Mouse (Mus musculus): ENCODE data around the gene Cntrob. TPM values are rescaled to one million over a fixed set of nuclear protein-coding genes. Genes with fewer than 3 reads are reported as not detected.
A peak's percentile ranks its signal among the peaks of the same experiment; 100 is the strongest.

Gene Cntrob
- polyA plus RNA-seq, 1 experiment from 2014 or later, result 16.2 TPM

- Histone ChIP-seq H3K27me3 (ENCODE audit: control insufficient read depth, insufficient read depth, low read length) (no peaks in the 10 kb centered on the region), H3K4me1 (ENCODE audit: control insufficient read depth, insufficient read depth, low read length) (peaks cover 49% of the 10 kb centered on the region), H3K27ac (ENCODE audit: low read length) (peak overlapping the region; percentile 91), H3K9me3 (replicated peaks; ENCODE audit: control insufficient read depth, low read length) (no peaks in the 10 kb centered on the region), H3K9ac (ENCODE audit: low read length) (peak overlapping the region; percentile 98), H3K36me3 (ENCODE audit: control insufficient read depth, insufficient read depth) (no peaks in the 10 kb centered on the region), H3K4me2 (ENCODE audit: low read depth, low read length) (peak overlapping the region; percentile 93), H3K4me3 (ENCODE audit: low read length) (peak overlapping the region; percentile 94)
- WGBS, result under 1% methylated on average over 22 of the region's 22 CpGs
- ATAC-seq (replicated peaks; ENCODE audit: extremely low read depth, insufficient read depth, low FRiP score), result no peak
These were observed 44.2 kb upstream of the Cntrob start for GRCm38 (mm10) chr11:69367616-69368355.

GRCm38 (mm10) chr11:69366855-69367615 is 43.5 kb upstream of the Cntrob start:
- Histone ChIP-seq H3K9ac (ENCODE audit: low read length) (peak overlapping the region; percentile 98), H3K4me3 (ENCODE audit: low read length) (peak overlapping the region; percentile 94), H3K27ac (ENCODE audit: low read length) (peak overlapping the region; percentile 91), H3K4me1 (ENCODE audit: control insufficient read depth, insufficient read depth, low read length) (peaks cover 44% of the 10 kb centered on the region), H3K9me3 (replicated peaks; ENCODE audit: control insufficient read depth, low read length) (no peaks in the 10 kb centered on the region), H3K36me3 (ENCODE audit: control insufficient read depth, insufficient read depth) (peaks cover 1% of the 10 kb centered on the region; the same call in 1 of the 2 replicates), H3K27me3 (ENCODE audit: control insufficient read depth, insufficient read depth, low read length) (no peaks in the 10 kb centered on the region), H3K4me2 (ENCODE audit: low read depth, low read length) (peak overlapping the region; percentile 93)
- WGBS, result under 1% methylated on average over 22 of the region's 22 CpGs
- ATAC-seq (replicated peaks; ENCODE audit: extremely low read depth, insufficient read depth, low FRiP score), result no peak

DNA sequence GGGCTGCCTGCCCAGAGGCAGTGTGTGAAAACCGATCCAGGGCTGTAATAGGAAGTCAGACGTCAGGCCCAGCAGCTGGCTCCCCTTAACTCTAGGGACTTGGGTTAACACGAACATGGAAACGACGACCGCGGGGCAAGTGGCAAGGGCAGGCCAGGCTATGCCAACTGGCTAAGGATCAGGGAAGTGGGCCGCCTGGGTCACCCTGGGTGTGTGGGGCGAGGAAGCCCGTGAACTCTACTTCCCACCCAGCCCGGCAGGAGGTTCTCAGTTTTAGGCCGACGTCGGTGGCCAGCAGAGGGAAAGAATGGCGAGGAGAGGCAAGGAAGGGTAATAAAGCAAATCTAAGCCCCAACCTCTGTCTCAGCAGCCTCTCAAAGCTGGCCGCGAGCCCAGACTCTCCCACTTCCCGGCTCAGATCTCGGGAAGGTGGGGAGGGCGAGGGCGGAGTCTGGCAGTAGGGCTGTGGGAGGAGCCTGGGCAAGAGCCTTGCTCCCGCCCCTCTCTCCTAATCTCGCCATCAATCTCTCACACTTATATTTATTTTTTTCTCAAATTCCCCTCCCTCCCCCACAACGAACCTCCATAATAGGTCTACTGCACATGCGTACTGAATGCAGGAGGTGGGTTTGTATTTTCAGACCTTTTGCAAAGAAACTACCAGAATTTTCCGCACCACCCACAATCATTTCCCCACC is 42.7 kb upstream of the Cntrob start:
- Histone ChIP-seq H3K4me3 (ENCODE audit: low read length) (peak overlapping the region; percentile 94), H3K9me3 (replicated peaks; ENCODE audit: control insufficient read depth, low read length) (no peaks in the 10 kb centered on the region), H3K27me3 (ENCODE audit: control insufficient read depth, insufficient read depth, low read length) (no peaks in the 10 kb centered on the region), H3K9ac (ENCODE audit: low read length) (peak overlapping the region; percentile 98), H3K4me2 (ENCODE audit: low read depth, low read length) (peak overlapping the region; percentile 93), H3K27ac (ENCODE audit: low read length) (peak overlapping the region; percentile 91), H3K4me1 (ENCODE audit: control insufficient read depth, insufficient read depth, low read length) (peaks cover 41% of the 10 kb centered on the region), H3K36me3 (ENCODE audit: control insufficient read depth, insufficient read depth) (peaks cover 7% of the 10 kb centered on the region)
- 1% methylated on average over 26 of the region's 26 CpGs for WGBS
- peak; percentile 81 for ATAC-seq (replicated peaks; ENCODE audit: extremely low read depth, insufficient read depth, low FRiP score)

DNA sequence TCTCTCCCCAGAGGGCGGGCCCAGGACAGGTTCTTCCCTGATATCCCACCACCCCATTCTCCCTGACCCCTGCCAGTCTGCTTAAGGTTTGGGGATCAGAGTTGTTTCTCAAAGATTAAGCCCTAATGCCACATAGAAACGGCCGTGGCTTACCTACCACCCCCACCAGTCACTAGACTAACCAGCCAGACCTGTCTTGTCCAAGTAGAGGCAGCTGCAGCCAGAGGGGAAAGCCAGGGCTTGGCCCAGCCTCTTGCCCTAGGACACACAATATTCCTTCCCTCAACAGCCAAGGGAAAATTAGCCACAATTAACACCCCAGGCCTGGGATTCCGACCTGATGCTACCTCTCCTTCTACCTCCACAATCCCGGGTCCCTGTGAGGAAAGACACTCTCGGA is 42.1 kb upstream of the Cntrob start:
- Histone ChIP-seq H3K4me1 (ENCODE audit: control insufficient read depth, insufficient read depth, low read length) (peaks cover 38% of the 10 kb centered on the region), H3K9me3 (replicated peaks; ENCODE audit: control insufficient read depth, low read length) (no peaks in the 10 kb centered on the region), H3K36me3 (ENCODE audit: control insufficient read depth, insufficient read depth) (peaks cover 11% of the 10 kb centered on the region), H3K4me3 (ENCODE audit: low read length) (peak overlapping the region; percentile 94), H3K27me3 (ENCODE audit: control insufficient read depth, insufficient read depth, low read length) (no peaks in the 10 kb centered on the region), H3K4me2 (ENCODE audit: low read depth, low read length) (peak overlapping the region; percentile 93), H3K27ac (ENCODE audit: low read length) (peak overlapping the region; percentile 91), H3K9ac (ENCODE audit: low read length) (peak overlapping the region; percentile 71)
- 34% methylated on average over 6 of the region's 6 CpGs for WGBS
- ATAC-seq (replicated peaks; ENCODE audit: extremely low read depth, insufficient read depth, low FRiP score), result no peak

GRCm38 (mm10) chr11:69364910-69365309 is 41.3 kb upstream of the Cntrob start:
- Histone ChIP-seq H3K4me2 (ENCODE audit: low read depth, low read length) (peak overlapping the region; percentile 93; the same call in 1 of the 2 replicates), H3K27ac (ENCODE audit: low read length) (peak overlapping the region; percentile 91), H3K36me3 (ENCODE audit: control insufficient read depth, insufficient read depth) (peaks cover 14% of the 10 kb centered on the region), H3K9me3 (replicated peaks; ENCODE audit: control insufficient read depth, low read length) (no peaks in the 10 kb centered on the region), H3K27me3 (ENCODE audit: control insufficient read depth, insufficient read depth, low read length) (no peaks in the 10 kb centered on the region), H3K4me3 (ENCODE audit: low read length) (no peak overlapping the region), H3K4me1 (ENCODE audit: control insufficient read depth, insufficient read depth, low read length) (peaks cover 35% of the 10 kb centered on the region), H3K9ac (ENCODE audit: low read length) (no peak overlapping the region)
- ATAC-seq (replicated peaks; ENCODE audit: extremely low read depth, insufficient read depth, low FRiP score), result peak; percentile 63
- 4% methylated on average over 6 of the region's 6 CpGs for WGBS

GRCm38 (mm10) chr11:69364376-69364775 is 40.8 kb upstream of the Cntrob start:
- peaks cover 20% of the 10 kb centered on the region for H3K36me3 ChIP-seq (ENCODE audit: control insufficient read depth, insufficient read depth)
- H3K4me2 ChIP-seq (ENCODE audit: low read depth, low read length), result peak overlapping the region; percentile 19
- peak overlapping the region; percentile 15; the same call in 1 of the 2 replicates for H3K27ac ChIP-seq (ENCODE audit: low read length)
- WGBS, result 44% methylated on average over 8 of the region's 8 CpGs
- no peak for ATAC-seq (replicated peaks; ENCODE audit: extremely low read depth, insufficient read depth, low FRiP score)
- H3K27me3 ChIP-seq (ENCODE audit: control insufficient read depth, insufficient read depth, low read length), result no peaks in the 10 kb centered on the region
- no peak overlapping the region for H3K4me3 ChIP-seq (ENCODE audit: low read length)
- no peaks in the 10 kb centered on the region for H3K9me3 ChIP-seq (replicated peaks; ENCODE audit: control insufficient read depth, low read length)
- peaks cover 35% of the 10 kb centered on the region for H3K4me1 ChIP-seq (ENCODE audit: control insufficient read depth, insufficient read depth, low read length)
- H3K9ac ChIP-seq (ENCODE audit: low read length), result no peak overlapping the region

GRCm38 (mm10) chr11:69362479-69362878 is 38.9 kb upstream of the Cntrob start:
- 74% methylated on average over 2 of the region's 2 CpGs for WGBS
- Histone ChIP-seq H3K36me3 (ENCODE audit: control insufficient read depth, insufficient read depth) (peaks cover 32% of the 10 kb centered on the region), H3K27me3 (ENCODE audit: control insufficient read depth, insufficient read depth, low read length) (no peaks in the 10 kb centered on the region), H3K9ac (ENCODE audit: low read length) (no peak overlapping the region), H3K4me2 (ENCODE audit: low read depth, low read length) (no peak overlapping the region), H3K9me3 (replicated peaks; ENCODE audit: control insufficient read depth, low read length) (no peaks in the 10 kb centered on the region), H3K4me3 (ENCODE audit: low read length) (no peak overlapping the region), H3K4me1 (ENCODE audit: control insufficient read depth, insufficient read depth, low read length) (peaks cover 28% of the 10 kb centered on the region), H3K27ac (ENCODE audit: low read length) (no peak overlapping the region)
- no peak for ATAC-seq (replicated peaks; ENCODE audit: extremely low read depth, insufficient read depth, low FRiP score)

- no peak overlapping the region for H3K4me2 ChIP-seq (ENCODE audit: low read depth, low read length)
- H3K9ac ChIP-seq (ENCODE audit: low read length), result no peak overlapping the region
- no peak overlapping the region for H3K4me3 ChIP-seq (ENCODE audit: low read length)
- H3K27ac ChIP-seq (ENCODE audit: low read length), result no peak overlapping the region
- no peak for ATAC-seq (replicated peaks; ENCODE audit: extremely low read depth, insufficient read depth, low FRiP score)
- 78% methylated on average over 7 of the region's 7 CpGs for WGBS
- no peaks in the 10 kb centered on the region for H3K27me3 ChIP-seq (ENCODE audit: control insufficient read depth, insufficient read depth, low read length)
- peaks cover 32% of the 10 kb centered on the region for H3K36me3 ChIP-seq (ENCODE audit: control insufficient read depth, insufficient read depth)
- peaks cover 23% of the 10 kb centered on the region for H3K4me1 ChIP-seq (ENCODE audit: control insufficient read depth, insufficient read depth, low read length)
- H3K9me3 ChIP-seq (replicated peaks; ENCODE audit: control insufficient read depth, low read length), result no peaks in the 10 kb centered on the region
These were observed 38.4 kb upstream of the Cntrob start for GRCm38 (mm10) chr11:69362021-69362420.

Data from heart, embryonic 16.5 days (tissue).